Mouse (Mus musculus) cerebellum, postnatal 14 days (tissue): ENCODE data around the gene Hes2.
A peak's percentile ranks its signal among the peaks of the same experiment; 100 is the strongest.

ENCODE experiments used
- DNase-seq, 2 experiments: peaks; one replicate each; pipeline ENCODE4 v3.0.0; 2021; ENCODE audit warnings: mixed read lengths in 2 of 2

The Hes2 gene

DNA sequence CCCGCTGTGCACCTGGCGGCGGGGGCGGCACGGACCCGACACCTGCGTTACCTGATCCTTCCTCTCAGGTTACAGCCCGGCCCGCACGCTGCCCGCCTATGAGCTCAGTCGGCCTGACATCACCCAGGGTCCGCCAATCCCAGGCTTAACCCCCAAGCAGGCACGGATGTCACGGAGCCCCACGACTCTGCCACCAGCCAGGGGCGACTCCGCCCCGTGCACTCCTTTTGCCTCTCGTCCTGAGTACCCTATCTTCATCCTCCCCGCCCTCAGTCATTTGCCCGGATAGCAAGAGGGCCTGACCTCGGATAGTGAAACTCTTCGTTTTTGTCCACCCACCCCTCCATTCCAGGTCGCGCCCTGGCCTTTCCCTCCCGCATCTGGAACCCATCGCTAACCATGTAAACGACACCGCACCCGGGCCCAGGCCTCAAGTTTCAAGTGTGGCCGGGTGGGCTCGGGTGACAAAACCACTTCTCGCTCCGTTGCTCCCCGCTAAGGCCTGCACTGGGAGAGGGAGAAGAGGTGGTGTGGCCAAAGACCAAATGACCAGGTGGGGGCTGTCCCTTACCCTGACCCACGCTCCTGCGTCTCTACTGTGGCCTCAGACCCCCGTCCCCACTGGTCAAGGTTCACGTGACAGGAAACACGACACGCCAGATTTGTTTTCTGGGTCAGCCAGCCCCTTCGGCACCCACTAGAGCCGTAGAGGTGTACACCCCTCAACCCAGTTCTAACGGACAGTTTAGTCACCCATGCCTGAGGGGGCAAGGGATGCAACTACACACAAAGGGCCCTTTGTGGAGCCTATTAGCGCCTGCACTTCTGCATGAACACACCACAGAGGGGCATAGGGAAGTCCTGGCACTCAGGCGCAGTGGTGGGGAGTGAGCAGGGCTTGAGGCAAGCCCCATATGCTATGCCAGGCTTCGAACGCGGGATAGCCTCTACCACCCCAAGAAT is 26.6 kb upstream of the Hes2 start:
- no peak for DNase-seq

DNA sequence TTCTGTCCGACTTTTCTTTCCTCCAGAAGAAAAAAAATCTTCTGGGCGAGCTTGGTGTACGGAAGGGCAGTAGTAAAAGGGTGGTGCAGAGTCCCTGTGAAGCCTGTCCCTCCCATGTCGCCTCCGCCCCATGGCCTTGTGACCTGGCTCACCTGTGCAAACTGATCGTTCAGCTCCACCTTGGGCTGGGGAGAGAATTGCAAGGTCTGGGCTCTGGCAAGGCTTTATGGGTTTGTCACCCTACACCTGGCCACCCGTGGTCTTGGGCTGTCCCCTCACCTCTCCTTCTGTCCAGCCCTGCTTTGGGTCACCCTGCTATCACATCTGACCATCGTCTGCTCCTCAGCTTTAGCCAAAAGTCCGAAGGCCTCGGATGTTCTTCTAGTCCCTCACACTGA is 25.9 kb upstream of the Hes2 start:
- DNase-seq: no peak

DNA sequence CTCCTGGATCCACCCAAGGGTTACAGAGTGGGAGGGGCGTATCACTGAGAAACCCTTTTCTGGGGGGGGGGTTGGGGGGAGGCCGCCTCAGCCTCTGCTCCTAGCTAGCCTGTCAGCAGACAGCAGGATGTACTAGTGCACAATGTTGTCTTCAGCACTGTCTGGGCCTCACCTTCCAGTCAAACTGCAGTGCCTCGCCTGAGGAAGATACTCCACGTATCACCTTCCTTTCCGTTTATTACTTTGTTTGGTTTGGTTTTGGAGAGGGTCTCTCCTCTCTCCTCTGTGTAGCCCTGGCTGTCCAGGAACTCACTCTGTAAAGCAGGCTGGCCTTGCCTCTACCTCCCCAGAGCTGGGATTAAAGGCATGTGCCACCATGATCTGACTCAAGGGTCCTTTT is 25.5 kb upstream of the Hes2 start:
- DNase-seq: no peak

DNA sequence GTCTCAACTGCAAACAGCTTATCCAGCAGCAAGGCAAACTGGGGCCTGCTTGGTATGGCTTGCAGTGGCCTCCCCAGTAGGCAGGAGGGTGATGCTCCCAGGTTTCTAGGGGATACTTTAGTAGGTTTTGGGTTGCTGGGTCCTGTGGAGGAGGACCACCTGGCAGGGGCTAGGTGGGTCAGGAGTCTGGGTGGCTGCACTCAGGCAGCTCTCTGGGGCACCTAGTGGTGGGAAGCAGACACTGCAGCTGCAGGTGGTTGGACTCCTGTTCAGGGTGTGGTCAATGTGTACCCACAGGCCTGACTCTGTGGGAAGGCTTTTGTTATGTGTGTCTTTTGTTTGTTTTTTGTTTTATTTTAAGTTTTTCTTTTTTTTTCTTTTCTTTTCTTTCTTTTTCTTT is 24.2 kb upstream of the Hes2 start:
- DNase-seq: peak; percentile 55 to 72

DNA sequence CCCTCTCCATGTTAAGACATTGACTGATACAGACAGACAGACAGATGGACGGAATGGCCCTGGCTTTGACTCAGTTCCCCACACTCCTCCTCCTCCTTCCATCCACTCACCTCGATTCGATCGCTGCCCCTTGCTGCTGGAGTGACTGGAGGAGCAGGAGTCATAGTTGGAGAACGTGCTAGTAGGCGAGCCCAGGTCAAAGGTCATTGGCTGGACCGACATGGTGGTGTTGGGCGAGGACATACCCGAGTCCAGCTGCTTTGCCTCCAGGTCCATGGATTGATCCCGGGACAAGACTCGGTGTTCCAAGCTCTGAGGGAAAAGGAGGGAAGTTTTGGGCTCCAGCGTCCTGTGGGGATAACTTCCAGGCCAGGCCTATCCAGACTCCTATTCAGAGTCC is 23.3 kb upstream of the Hes2 start:
- DNase-seq: no peak

DNA sequence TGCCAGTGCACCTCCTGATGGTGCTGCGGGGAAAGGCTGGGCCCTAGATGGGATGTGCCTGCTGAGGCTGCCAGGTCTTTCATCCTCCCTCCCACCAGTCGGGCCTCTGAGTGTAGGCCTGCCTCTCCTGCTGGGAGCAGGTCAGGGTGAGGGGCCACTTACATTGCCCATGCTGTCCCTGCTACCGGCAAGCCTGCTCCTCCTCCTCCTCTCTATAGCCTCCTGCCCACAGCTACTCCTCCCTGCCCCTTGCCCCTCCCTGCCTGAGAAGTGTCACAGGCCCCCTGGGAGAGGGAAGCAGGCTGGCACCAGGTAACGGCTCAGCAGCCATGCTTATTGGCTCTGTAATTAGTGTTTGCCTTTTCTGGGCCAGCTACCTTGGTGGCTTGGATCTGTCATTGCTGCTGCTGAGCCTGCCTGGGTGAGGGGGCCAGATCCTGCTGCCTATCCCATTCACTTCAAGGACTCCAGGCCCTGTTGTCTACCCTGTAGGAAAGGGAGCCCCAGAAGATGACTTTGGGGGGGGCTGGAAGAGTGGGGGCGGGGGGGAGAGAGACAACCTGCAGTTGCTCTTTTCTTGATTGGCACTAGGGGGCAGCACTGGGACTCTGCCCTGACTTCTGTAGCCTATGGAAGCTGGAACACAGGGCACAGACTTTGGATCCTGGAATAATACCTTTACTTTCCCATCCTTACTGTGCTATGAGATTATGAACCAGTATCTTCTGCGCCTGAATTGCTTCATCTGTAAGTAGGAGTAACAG is 22.4 kb upstream of the Hes2 start:
- peak; percentile 50 to 67 for DNase-seq

DNA sequence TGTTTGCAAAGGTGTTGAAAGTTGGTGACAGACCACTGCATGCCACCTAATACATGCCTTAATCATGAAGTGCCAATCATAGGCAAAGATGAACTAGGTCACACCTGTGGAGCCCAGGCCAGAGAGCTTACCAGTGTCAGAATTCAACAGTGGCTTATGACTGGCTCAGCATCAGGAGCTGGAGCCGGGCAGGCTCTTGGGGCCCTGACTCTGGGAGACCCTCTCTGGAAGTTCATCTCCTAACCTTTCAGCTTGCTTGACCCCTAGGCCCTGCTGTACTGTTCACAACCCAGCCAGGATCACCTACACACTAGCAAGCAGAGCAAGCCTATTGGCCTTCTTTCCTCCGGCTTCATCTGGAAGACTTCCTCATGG is 21.8 kb upstream of the Hes2 start:
- DNase-seq: no peak

DNA sequence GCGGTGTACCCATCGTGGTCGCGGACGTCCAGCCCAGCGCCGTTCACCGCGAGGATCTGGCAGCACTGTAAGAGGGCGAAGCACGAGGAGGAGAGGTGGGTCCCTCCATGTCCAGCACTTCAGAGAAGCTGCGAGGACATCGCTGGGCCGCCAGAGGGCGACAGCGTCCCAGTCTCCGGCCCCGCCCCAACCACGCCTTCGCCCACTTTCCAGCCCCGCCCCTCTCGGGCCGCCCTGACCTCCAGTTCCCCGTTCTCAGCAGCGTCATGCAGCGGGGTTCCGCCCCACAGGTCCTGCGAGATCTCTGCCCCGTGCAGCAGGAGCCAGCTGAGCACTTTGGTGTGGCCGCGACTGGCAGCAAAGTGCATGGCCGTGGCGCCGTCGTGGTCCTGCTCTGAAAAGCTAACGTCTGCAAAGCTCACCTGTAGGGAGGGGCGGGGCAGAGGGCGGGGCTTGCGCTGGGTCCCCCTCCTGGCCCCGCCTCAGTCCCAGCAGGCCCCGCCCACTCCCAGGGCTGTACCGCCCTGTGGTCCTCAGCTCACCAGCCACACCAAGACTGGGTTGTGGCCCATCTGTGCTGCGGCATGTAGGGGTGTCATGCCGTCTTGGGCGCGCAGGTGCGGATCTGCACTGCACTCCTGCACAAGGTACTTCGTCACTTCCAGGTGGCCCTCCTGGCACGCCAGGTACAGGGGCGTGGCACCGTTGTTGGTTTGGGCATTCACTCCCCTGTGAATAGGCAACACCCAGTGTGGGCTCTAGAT is 20.0 kb upstream of the Hes2 start:
- peak; percentile 82 to 87 for DNase-seq

DNA sequence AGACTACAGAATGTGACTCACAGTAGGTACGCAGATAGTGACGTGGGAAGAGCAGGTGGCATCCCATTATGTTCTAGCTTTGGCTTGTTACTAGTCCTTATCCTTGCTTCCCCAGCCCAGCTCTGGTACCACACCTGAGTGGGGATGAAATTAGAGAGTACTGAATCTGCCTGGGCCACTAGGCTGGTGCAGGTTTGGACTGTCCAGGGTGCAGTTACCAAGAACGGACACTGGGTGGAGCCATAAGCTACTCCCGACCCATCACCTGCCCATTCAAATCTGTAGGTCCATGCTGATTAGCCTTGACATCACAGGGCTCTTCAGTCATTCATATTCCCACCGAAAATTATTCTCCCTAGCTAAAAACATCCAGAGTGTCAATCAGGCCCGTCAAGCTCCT is 18.2 kb upstream of the Hes2 start:
- DNase-seq: peak; percentile 76 to 82

DNA sequence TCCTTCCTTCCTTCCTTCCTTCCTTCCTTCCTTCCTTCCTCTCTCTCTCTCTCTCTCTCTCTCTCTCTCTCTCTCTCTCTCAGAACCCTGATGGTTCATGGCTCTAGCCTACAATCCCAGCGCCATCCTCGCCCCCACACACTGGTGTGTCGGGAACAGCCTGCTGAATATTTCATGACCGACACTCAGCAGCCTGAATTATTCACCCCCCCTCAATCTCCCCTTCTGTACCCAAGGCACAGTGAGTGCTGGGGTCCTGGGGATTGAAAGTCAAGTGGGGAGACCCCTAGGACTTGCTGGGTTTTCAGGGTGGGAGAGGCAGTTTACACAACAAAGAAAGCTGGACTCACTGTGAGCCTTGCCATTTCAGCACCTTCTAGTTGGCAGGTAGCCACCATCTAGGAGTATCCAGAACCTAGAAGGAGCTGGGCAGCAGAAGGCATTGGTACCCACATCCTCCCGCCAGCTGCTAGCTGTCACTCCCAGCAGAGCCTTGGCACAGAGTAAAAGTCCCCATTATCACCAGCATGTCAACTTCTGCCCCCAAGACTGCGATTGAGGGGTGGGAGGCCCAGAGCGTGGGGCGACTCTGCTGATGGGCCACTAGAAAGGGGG is 17.0 kb upstream of the Hes2 start:
- no peak for DNase-seq

DNA sequence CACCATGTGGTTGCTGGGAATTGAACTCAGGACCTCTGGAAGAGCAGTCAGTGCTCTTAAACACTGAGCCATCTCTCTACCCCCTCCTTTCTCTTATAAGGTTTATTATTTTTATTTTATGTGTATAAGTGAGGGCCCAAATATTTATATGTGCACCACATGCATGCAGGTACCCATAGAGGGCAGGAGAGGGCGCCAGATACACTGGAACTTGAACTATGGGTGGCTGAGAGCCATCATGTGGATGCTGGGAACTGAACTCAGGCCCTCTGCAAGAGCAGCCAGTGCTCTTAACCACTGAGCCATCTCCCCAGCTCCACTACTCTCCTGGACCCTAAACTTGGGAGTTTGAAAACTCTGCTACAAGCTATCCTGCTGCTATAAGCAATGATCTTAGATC is 15.0 kb upstream of the Hes2 start:
- DNase-seq: no peak

DNA sequence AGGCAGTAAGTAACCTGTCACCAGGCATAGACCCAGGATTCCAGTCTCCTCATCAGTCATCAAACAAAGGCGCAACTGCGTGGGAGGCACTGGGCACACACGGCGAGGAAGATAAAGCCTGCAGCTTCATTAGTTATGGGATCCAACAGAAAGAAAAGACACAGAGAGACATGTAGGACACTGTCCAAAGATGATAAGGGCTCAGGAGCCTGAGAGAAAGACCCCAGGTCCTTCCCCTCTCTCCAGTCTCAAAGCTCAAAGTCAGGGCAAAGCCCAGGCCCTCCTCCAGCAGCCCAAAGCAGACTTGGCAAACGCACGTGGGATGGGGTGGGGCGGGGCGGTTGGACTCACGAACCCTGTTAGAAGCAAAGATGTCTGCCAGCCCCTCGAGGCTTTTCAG is 13.2 kb upstream of the Hes2 start:
- DNase-seq: no peak

DNA sequence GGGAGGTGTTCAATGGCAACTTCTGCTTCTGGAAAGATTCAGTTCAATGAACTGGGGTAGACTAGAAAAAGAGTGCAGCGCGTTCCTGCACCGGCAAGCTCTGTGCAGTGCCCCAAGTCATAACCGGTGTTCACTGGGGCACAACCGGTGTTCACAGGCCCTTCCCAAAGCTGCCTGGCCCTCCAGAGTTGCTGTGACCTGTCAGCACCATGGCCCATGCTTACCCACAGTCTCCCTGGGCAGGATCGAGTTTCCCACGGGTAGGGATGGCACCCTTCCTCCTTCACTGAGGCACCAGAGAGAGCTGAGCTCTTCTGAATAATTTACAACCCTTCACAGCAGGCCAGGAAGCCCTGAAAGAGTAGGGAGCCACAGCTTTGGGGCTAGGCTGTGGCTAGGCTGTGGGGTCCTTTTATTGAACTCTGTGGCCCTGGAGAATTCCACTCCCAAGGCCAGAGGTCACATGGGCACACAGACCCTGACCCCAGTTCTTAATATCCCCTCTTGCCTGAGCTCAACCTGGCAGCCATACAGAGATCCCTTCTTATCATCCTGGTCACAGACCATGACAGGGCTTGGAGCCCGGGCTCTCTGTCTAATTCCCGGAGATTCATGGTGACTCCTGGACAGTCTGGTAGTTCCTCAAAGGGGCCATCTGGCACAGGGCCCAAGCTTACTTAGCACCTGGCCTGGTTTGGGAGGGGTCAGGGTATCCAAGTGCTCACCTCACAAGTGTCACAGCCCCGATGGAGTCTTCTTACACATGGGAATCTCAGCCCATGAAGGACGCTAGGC is 12.4 kb upstream of the Hes2 start:
- DNase-seq: no peak

DNA sequence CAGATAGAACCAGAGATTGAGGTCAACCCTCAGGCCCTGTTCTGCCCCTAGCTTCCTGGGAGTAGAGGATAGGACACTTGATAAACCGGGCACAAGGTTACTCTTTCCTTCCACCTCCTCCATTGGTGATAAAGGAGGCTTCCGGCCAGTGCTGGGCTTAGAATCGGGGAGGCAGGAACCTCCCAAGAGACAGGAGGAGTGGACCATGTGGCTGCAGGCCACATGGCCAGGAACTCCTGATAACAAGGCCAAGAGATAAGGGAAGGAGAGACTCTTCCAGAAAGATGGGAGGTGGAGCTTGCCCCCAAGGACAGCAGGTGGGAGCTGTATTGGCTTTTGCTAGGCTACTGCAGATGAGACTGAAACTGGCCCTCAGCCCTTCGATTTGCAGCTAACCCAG is 8.1 kb upstream of the Hes2 start:
- no peak for DNase-seq

DNA sequence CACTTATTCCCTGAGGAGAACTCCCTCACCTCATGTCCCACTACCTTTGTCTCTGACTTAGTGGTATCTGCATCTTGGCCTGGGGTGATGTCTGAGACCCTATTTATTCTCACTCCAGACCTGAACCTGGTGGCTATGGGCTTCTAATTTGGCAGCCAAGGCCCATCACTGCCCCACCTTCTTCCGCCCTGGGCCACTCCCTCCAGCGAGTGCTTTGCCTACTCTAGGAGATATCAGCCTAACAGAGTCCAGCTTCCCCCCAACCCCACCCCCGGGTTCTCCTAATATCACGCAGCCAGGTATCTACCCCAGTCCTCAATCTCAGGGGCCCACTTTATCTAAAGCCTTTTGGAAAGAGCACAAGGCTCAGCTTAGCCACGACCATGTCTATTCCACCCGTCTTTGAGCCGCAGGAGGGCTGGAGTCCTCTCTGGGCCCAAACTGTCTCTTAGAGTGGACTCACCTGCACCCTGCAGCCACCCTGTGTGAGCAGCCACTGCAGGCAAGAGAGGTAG is 7.2 kb upstream of the Hes2 start:
- DNase-seq: no peak

DNA sequence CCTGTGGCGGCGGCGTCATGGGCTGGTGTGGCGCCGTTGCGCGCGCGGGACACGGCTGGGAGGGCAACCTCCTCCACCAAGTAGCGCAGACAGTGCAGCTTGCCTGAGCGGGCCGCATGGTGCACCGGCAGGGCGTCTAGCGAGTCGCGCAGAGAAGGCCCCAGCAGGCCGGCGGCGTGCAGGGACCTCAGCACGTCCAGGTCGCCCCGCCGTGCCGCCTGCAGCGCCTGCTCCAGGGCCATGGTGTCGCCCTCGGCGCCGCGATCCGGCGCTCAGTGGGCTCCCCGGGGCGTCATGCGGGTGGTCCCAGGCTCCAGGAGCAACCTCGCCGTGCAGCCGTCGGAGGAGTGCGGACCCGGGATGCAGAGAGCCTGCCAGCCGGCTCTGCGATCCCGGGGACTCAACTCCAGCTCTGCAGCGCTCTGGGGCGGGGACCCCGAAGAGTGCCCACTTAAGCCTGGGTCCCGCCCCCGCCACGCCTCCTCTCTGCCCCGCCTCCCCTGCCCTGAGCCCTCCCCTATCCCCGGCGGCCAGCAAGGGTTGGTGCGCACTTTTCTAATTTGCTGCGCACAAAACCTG is 6.6 kb upstream of the Hes2 start, which contains the start of gene Espn:
TSS of gene Espn (minus strand) at position 406 of the 579 bp plus-strand sequence.
- DNase-seq: no peak

DNA sequence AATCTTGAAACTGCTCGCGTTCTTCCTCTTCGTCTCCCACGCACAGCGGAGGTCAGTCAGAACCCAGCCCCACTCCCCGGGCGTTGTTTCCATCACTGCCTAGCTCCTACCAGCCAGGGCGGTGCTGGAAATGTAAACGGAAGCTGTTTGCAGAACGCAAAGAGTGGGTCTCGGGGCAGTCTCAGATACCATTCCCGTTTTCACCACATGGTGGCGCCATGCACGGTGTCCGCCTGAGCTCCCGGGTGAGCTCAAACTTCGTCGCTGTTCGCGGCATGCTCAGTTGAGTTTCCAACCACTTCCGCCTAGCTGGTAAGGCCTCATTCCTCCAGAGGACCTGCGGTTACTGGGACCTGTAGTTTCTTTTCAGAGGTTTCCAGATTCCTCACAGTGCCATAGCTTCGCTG is 4.9 kb upstream of the Hes2 start:
- peak; percentile 81 to 90 for DNase-seq

DNA sequence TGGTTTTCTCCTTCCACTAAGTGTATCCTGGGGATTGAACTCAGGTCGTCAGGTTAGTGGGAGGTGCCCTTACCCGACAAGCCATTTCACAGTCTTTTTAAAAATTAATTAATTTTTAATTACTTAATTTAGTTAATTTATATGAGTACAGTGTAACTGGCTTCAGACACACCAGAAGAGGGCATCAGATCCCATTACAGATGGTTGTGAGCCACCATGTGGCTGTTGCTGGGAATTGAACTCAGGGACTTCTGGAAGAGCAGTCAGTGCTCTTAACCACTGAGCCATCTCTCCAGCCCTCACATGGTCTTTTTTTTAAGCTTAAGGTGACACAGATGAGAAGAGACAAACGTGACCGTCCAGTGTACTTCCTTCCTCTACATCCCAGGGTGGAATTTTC is 3.6 kb upstream of the Hes2 start:
- no peak for DNase-seq

DNA sequence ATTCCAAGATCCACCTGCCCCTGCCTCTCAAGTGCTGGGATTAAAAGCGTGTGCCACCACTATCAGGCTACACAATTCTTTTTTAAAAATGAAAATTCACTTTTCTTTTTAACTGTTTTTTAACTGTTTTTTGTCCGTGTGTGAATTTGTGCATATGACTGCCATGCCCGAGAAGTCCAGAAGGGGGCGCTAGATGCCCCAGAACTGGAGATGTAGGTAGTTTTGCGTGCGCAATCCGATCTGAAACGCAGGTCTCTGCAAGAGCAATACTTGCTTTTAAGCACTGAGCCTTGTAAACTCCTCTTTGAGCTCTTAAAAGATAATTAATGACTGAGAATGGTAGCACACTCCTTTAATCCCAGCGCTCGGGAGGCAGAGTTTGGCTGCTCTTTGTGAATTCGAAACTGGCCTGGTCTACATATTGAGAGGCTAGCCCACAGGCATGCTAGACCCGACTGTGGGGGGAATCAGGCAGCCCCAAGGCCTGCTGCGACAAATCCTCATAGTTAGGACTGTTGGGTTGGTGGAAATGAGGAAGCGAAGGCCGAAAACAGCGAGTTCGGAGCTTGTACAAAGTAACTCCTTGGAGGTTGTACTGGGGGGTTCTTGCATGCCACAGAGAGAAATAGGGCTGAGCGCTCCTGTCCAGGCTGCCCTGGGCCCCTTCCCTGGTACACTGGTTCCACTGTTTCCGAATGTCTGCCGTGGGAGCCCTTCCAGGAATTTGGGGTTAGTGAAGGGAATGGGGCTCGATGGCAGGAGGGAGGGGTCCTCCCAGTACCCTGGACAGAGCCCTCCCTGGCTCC is 685 bp upstream of the Hes2 start:
- DNase-seq: peak; percentile 63 to 78

DNA sequence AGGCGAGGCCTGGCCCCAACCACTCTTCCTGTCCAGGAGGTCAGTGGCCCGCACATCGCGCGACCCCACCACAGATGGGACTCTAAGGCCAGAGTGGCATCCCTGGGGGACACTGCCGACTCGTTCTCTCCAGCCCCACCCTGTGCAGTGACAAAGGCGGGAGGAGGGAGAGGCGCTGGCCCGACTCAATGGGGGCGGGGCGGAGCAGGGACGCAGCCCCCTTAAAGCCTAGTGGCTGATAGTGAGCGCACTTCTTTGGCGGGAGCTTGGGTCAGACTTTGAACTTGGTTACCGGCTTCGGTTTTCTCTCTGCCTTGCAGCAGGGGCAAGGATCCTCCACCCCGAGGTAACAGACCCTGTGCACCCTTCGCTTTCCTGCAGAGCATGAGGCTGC is 615 bp downstream of the Hes2 start:
- no peak for DNase-seq

DNA sequence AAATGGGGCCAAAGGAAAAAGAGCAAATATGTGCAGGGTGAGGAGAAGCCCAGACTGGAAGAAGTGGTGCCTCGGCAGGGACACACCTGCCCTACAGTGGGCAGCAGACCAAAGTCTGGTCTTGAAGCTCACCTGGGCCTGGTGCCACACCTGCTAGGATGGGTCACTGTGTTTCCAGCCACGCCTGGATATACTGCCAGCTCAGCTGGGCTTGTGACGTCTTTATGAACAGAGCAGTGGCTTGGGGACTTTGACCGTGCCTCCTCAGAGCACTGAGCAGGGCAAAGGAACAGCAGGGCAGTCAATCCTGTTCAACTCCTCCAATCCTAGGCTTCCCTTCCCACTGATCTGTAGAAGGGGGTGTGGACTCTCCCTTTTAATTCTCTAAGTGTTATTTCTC is 2.1 kb downstream of the Hes2 start:
- no peak for DNase-seq
